ENCODE assay signal across 8 mouse cellular contexts in the genomic region with DNA sequence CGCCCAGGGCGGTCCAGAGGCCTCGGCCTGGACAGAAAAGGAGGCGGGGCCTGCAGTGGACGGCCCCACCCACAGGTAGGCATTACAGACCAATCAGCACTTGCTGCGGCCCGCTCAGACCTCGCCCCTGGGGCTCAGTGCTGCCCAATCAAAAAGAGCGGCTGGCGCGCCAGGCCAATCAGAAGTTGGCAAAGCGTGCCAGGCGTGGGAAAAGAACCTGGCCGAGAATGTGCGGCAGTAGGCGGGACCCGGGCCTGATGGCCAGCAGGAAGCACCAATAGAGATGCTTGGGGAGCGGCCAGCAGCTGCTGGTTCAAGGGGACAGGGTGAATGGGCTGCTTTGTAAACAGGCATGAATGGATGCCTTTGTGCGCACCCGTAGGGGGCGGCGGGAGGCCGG. TPM values are rescaled to one million over a fixed set of nuclear protein-coding genes. Genes with fewer than 3 reads are reported as not detected.
A peak's percentile ranks its signal among the peaks of the same experiment; 100 is the strongest.
DNase-seq lines count a peak whose midpoint lies in the region; ATAC-seq and TF ChIP-seq lines count a peak whose summit lies in the region.

A gene (minus strand): TSS at position 41 of the 400 bp plus-strand sequence.

- no peak for TF ChIP-seq CTCF in Patski (IDR thresholded peaks at IDR 0.05)
- peak; percentile 49 for TF ChIP-seq CTCF in layer of hippocampus, adult 2 months (conservative IDR thresholded peaks at IDR 0.05)
- TF ChIP-seq CTCF in liver, postnatal 0 days (IDR thresholded peaks at IDR 0.05; ENCODE audit: low read depth) = no peak

- H3K27me3 ChIP-seq in Patski = no peaks in the 10 kb centered on the region
- peaks cover 6% of the 10 kb centered on the region; the same call in 1 of the 2 replicates for H3K27me3 ChIP-seq in liver, postnatal 0 days (ENCODE audit: insufficient read depth, low read length)
- peaks cover 18% of the 10 kb centered on the region for H3K27me3 ChIP-seq in neural tube, embryonic 15.5 days (replicated peaks)

- H3K9me3 ChIP-seq in liver, postnatal 0 days (ENCODE audit: low read length) = 0 out of 2 replicates have a peak, but pooled peaks cover 4% of the 10 kb centered on the region
- no peaks in the 10 kb centered on the region for H3K9me3 ChIP-seq in neural tube, embryonic 15.5 days (replicated peaks)

- peaks cover 9% of the 10 kb centered on the region; the same call in 1 of the 2 replicates for H3K4me1 ChIP-seq in liver, postnatal 0 days (ENCODE audit: insufficient read depth)
- peaks cover 12% of the 10 kb centered on the region for H3K4me1 ChIP-seq in neural tube, embryonic 15.5 days

- no peak for DNase-seq in Patski (ENCODE audit: low read depth, low spot score)
- DNase-seq in cerebellum, postnatal 10 days = peak; percentile 97
- peak; percentile 87 to 93 for DNase-seq in frontal cortex, adult 2 months (ENCODE audit: extremely low spot score in 1 of 2, low spot score in 1 of 2)
- DNase-seq in layer of hippocampus, adult 2 months (ENCODE audit: low spot score in 2 of 2) = peak; percentile 93 to 96
- DNase-seq in liver, postnatal 0 days = peak; percentile 82
- peak; percentile 7 to 32 for DNase-seq in thymus, postnatal 36 days

- ATAC-seq in Patski = peak; percentile 45
- ATAC-seq in hematopoietic stem cell, adult 5-6 weeks (replicated peaks in 1 of 2; ENCODE audit: insufficient read depth in 1 of 2, low FRiP score in 2 of 2, low TSS enrichment in 1 of 2, low read depth in 1 of 2, poor library complexity in 2 of 2, severe bottlenecking in 2 of 2) = peak; percentile 86 to 91
- peak; percentile 98 for ATAC-seq in liver, postnatal 0 days
- ATAC-seq in neural tube, embryonic 15.5 days (ENCODE audit: low FRiP score) = peak; percentile 97

- CTCF ChIA-PET in Patski (lab: Charles Lee) = interaction anchor here (1.3 kb wide), 1 partner anchor 27 kb away, joined by 3 read pairs; no protein-coding TSS in a partner anchor

- TF ChIP-seq EP300 in liver, postnatal 0 days (IDR thresholded peaks at IDR 0.05; ENCODE audit: low read depth) = no peak

- H3K4me3 ChIP-seq in layer of hippocampus, adult 2 months = peak within 1 kb of the TSS; percentile 60
- peak within 1 kb of the TSS; percentile 26 for H3K4me3 ChIP-seq in liver, postnatal 0 days (ENCODE audit: low read depth, low read length)
- peak within 1 kb of the TSS; percentile 27 for H3K4me3 ChIP-seq in neural tube, embryonic 15.5 days (replicated peaks)

- 0 out of 2 replicates have a peak within 1 kb of the TSS, but pooled peaks have one; percentile 44 for H3K9ac ChIP-seq in liver, postnatal 0 days (replicated peaks)
- no peak within 1 kb of the TSS for H3K9ac ChIP-seq in neural tube, embryonic 15.5 days (replicated peaks)

- POLR2A ChIA-PET in Patski (lab: Charles Lee) = no interaction called here

- H3K36me3 ChIP-seq in liver, postnatal 0 days (replicated peaks; ENCODE audit: insufficient read depth, low read length) = no peaks in the 10 kb centered on the region
- H3K36me3 ChIP-seq in neural tube, embryonic 15.5 days = no peaks in the 10 kb centered on the region

- in situ Hi-C loops in Patski (cut with MboI; ENCODE audit: low pct_unique_long_range_greater_than_20kb) = no loop called here

- WGBS in liver, postnatal 0 days (ENCODE audit: insufficient replicate concordance) = under 1% methylated on average over 23 of the region's 23 CpGs
- 0% methylated on average over 23 of the region's 23 CpGs for WGBS in neural tube, embryonic 15.5 days

- H3K27ac ChIP-seq in layer of hippocampus, adult 2 months = peak within 1 kb of the TSS; percentile 90
- H3K27ac ChIP-seq in liver, postnatal 0 days (ENCODE audit: low read depth) = peak within 1 kb of the TSS; percentile 40; the same call in 1 of the 2 replicates
- no peak within 1 kb of the TSS for H3K27ac ChIP-seq in neural tube, embryonic 15.5 days (replicated peaks)

- H3K4me2 ChIP-seq in liver, postnatal 0 days (ENCODE audit: low read depth, low read length) = peak within 1 kb of the TSS; percentile 55
- H3K4me2 ChIP-seq in neural tube, embryonic 15.5 days = peak within 1 kb of the TSS; percentile 62

RNA-seq across cellular contexts. Expression of the gene that starts here (rescaled TPM):
- polyA plus RNA-seq in Patski (2021) = 0.31 TPM
- polyA plus RNA-seq in frontal cortex, adult 2 months (2012; rRNA removed) = 17.5 and 18.6 TPM in 2 replicates
- 0.10 and 0.38 TPM in 2 replicates for total RNA-seq in hematopoietic stem cell, adult 5-6 weeks (2017)
- total RNA-seq in layer of hippocampus, adult 2 months (2021) = 10 to 100 TPM; 30.4 TPM
- 1.5 and 2.1 TPM in 2 replicates for polyA plus RNA-seq in liver, postnatal 0 days (2015; fragmentation: Nextera tagmentation; extraction: Ambion mirVana)
- polyA plus RNA-seq in neural tube, embryonic 15.5 days (2015; fragmentation: Nextera tagmentation; extraction: Ambion mirVana) = 4.8 and 6.0 TPM in 2 replicates

Comparison
In these comparisons a context has a peak if more than half of its experiments do, and no peak if none do; other contexts are left out.
1. RNA of the gene that starts here (total RNA-seq): 30.4 TPM in layer of hippocampus, adult 2 months; 0.10 to 0.38 TPM in hematopoietic stem cell, adult 5-6 weeks; every median in the first group is over 10 times any median in the second.
2. Peak in ATAC-seq in Patski; RNA of the gene not detected or under 1 TPM.
3. Peak in ATAC-seq in hematopoietic stem cell, adult 5-6 weeks; RNA of the gene not detected or under 1 TPM.
4. ATAC-seq: peak in every context shown above with its lines; median percentile 98 in liver, postnatal 0 days; 97 in neural tube, embryonic 15.5 days; 88 in hematopoietic stem cell, adult 5-6 weeks; 45 in Patski.
5. Peak in every context shown above with its lines, with median percentiles within 50 percentile points of each other: H3K4me3 ChIP-seq.